Mouse (Mus musculus) cortical plate, adult 2 months (tissue): ENCODE measurements around the gene Nectin1.

Experiments
- CTCF ChIP-seq: fragments of 200-500 bp; IDR thresholded peaks from 2 replicates; pipeline ENCODE4 v1.5.1; 2011; ENCODE audit warnings: mild to moderate bottlenecking, control low read depth, low read length; ENCODE audit not compliant: insufficient read depth; ENCODE audit errors: extremely low read depth
- POLR2A ChIP-seq: fragments of 200-500 bp; IDR thresholded peaks from 2 replicates; pipeline ENCODE4 v1.6.1; 2011; ENCODE audit warnings: mild to moderate bottlenecking, low read length, control low read depth; ENCODE audit not compliant: insufficient read depth; ENCODE audit errors: extremely low read depth

- TF ChIP-seq CTCF (no peak), POLR2A (no peak)
These were observed 3.9 kb downstream of the Nectin1 start for GRCm38 (mm10) chr9:43747710-43748109.
